Mouse (Mus musculus): ENCODE results near the gene 6030498E09Rik. TPM values are rescaled to one million over a fixed set of nuclear protein-coding genes. Genes with fewer than 3 reads are reported as not detected.

Gene 6030498E09Rik
- polyA plus RNA-seq, 1 experiment from 2014 or later: not detected

DNA sequence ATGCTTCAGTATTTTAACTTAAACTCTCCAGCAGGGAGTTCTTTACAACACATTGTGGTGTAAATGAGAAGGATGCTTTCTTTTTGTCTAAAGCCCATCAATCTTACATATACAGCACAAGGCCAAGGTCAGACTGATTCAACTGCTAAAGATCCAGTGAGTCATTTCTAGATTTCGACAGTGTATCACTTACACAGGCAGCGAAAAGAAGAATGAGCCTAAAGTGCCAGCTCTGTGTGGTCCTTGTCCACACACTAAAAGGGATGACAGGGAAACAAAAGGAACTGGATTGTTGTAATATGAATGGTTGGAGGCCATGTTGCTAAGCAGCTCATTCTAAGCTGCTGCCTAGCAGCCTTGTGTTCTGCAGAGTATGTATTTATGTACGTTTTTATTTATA lies 41.5 kb downstream of the 6030498E09Rik start:
- DNase-seq (ENCODE audit: low spot score) (no peak), ATAC-seq (ENCODE audit: insufficient number of reproducible peaks, low FRiP score, low TSS enrichment, low read depth) (no peak)
- no peaks in the 10 kb centered on the region for H3K4me1 ChIP-seq (ENCODE audit: control insufficient read depth, insufficient read depth, low read length)
- no peak overlapping the region for H3K27ac ChIP-seq (replicated peaks; ENCODE audit: low read depth, low read length)
- no peaks in the 10 kb centered on the region for H3K9me3 ChIP-seq (ENCODE audit: control insufficient read depth, low read length)
- no peaks in the 10 kb centered on the region for H3K27me3 ChIP-seq (ENCODE audit: control insufficient read depth, insufficient read depth, low read length)
- H3K4me3 ChIP-seq (ENCODE audit: low read depth, low read length): no peak overlapping the region
- H3K36me3 ChIP-seq (ENCODE audit: control insufficient read depth, insufficient read depth, low read length): no peaks in the 10 kb centered on the region
- H3K4me2 ChIP-seq (ENCODE audit: low read depth, severe bottlenecking): no peak overlapping the region
- no peak overlapping the region for H3K9ac ChIP-seq (ENCODE audit: low read length)
- 85% methylated on average over 3 of the region's 3 CpGs for WGBS

DNA sequence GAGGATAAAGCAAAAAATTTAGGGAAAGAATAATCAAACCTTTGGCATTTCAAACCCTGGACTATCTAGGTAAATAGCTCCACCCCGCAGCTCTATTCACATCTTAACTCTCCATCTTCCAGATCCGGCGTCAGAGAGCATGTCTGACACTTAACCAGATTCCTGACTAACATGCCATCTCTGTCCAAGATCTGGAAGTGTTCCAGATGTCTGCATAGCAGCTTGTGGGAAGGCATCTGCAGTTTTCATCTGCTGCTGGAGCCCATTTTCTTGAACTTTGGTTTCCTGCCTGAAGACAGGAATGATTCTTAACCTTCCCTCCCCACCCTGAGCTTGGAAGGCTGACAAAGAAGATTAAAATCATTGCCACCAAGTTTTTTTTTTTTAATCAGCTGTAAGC lies 44.4 kb downstream of the 6030498E09Rik start:
- Histone ChIP-seq H3K27me3 (ENCODE audit: control insufficient read depth, insufficient read depth, low read length) (no peaks in the 10 kb centered on the region), H3K27ac (replicated peaks; ENCODE audit: low read depth, low read length) (no peak overlapping the region), H3K4me2 (ENCODE audit: low read depth, severe bottlenecking) (no peak overlapping the region), H3K4me3 (ENCODE audit: low read depth, low read length) (no peak overlapping the region), H3K9ac (ENCODE audit: low read length) (no peak overlapping the region), H3K4me1 (ENCODE audit: control insufficient read depth, insufficient read depth, low read length) (no peaks in the 10 kb centered on the region), H3K36me3 (ENCODE audit: control insufficient read depth, insufficient read depth, low read length) (no peaks in the 10 kb centered on the region), H3K9me3 (ENCODE audit: control insufficient read depth, low read length) (no peaks in the 10 kb centered on the region)
- WGBS: 81% methylated on average over 3 of the region's 3 CpGs
- no peak for ATAC-seq (ENCODE audit: insufficient number of reproducible peaks, low FRiP score, low TSS enrichment, low read depth)
- DNase-seq (ENCODE audit: low spot score): no peak

DNA sequence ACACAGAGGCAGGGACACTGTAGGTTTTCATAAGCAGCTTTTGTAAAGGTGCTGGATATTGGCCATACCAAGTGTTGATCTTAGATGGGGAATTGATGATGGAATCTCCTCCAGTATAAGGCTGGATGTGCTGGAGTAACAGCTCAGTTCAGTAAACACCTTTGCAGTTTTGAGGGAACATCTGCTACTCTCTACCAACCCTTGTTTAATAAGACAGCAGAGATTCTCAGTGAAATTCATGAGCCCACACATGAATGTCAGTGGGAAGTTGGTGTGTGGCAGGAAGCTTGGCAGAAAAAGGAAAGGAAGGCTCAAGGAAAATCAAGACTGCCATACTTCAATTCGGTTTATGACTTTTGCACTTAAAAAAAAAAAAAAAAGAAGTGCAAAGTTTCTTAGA lies 186.1 kb downstream of the 6030498E09Rik start:
- no peak overlapping the region for H3K9ac ChIP-seq (ENCODE audit: low read length)
- 48% methylated on average over 1 of the region's 1 CpGs for WGBS
- no peak for ATAC-seq (ENCODE audit: insufficient number of reproducible peaks, low FRiP score, low TSS enrichment, low read depth)

DNA sequence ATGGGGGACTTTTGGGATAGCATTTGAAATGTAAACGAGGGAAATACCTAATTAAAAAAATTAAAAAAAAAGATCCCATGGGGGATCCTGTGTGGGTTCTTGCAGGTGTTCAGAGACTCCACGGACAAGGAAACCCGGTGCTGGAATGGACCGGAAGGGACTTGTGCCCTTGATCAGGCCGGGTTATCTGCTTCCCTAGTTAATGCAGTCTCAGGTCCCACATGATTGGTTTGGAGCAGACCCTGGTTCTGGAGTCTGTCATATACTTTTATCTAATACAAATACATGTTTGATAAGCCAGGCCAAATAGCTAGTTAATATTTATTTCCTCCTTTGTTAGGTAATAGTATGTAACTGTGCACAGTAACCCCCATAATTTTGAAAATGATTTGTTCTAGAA lies 223.8 kb downstream of the 6030498E09Rik start:
- no peak overlapping the region for H3K4me3 ChIP-seq (ENCODE audit: low read depth, low read length)
- 95% methylated on average over 5 of the region's 5 CpGs for WGBS
- no peaks in the 10 kb centered on the region for H3K27me3 ChIP-seq (ENCODE audit: control insufficient read depth, insufficient read depth, low read length)

More for the DNA sequence above, 186.1 kb downstream of the 6030498E09Rik start:
- no peak overlapping the region for H3K4me3 ChIP-seq (ENCODE audit: low read depth, low read length)
- H3K9me3 ChIP-seq (ENCODE audit: control insufficient read depth, low read length): no peaks in the 10 kb centered on the region
- H3K4me1 ChIP-seq (ENCODE audit: control insufficient read depth, insufficient read depth, low read length): no peaks in the 10 kb centered on the region
- no peaks in the 10 kb centered on the region for H3K27me3 ChIP-seq (ENCODE audit: control insufficient read depth, insufficient read depth, low read length)
- H3K4me2 ChIP-seq (ENCODE audit: low read depth, severe bottlenecking): no peak overlapping the region
- no peak overlapping the region for H3K27ac ChIP-seq (replicated peaks; ENCODE audit: low read depth, low read length)
- DNase-seq (ENCODE audit: low spot score): no peak
- no peaks in the 10 kb centered on the region for H3K36me3 ChIP-seq (ENCODE audit: control insufficient read depth, insufficient read depth, low read length)

More for the DNA sequence above, 223.8 kb downstream of the 6030498E09Rik start:
- ATAC-seq (ENCODE audit: insufficient number of reproducible peaks, low FRiP score, low TSS enrichment, low read depth): no peak
- Histone ChIP-seq H3K9ac (ENCODE audit: low read length) (no peak overlapping the region), H3K9me3 (ENCODE audit: control insufficient read depth, low read length) (no peaks in the 10 kb centered on the region), H3K36me3 (ENCODE audit: control insufficient read depth, insufficient read depth, low read length) (no peaks in the 10 kb centered on the region), H3K4me1 (ENCODE audit: control insufficient read depth, insufficient read depth, low read length) (no peaks in the 10 kb centered on the region), H3K27ac (replicated peaks; ENCODE audit: low read depth, low read length) (no peak overlapping the region), H3K4me2 (ENCODE audit: low read depth, severe bottlenecking) (no peak overlapping the region)
- DNase-seq (ENCODE audit: low spot score): no peak

Small RNA genes lying within 50 kb of the gene (microRNA-seq; reads per million reads assigned to microRNA genes)
- not detected for gene Gm25642

Other genes starting within 250 kb of the 6030498E09Rik start
- 63.0 and 63.6 TPM in 2 replicates for gene Cul4b, start 196.5 kb upstream of the 6030498E09Rik start, polyA plus RNA-seq (2014; fragmentation: Nextera tagmentation; extraction: Ambion mirVana)
- gene Mcts1, start 172.1 kb upstream of the 6030498E09Rik start, polyA plus RNA-seq (2014; fragmentation: Nextera tagmentation; extraction: Ambion mirVana): 71.2 and 83.2 TPM in 2 replicates
- gene C1galt1c1, start 137.6 kb upstream of the 6030498E09Rik start, polyA plus RNA-seq (2014; fragmentation: Nextera tagmentation; extraction: Ambion mirVana): 18.3 and 19.1 TPM in 2 replicates

Data from limb, embryonic 11.5 days (tissue).